Mouse (Mus musculus) limb, embryonic 14.5 days (tissue): ENCODE results near the gene Gm5089. TPM values are rescaled to one million over a fixed set of nuclear protein-coding genes. Genes with fewer than 3 reads are reported as not detected.
A peak's percentile ranks its signal among the peaks of the same experiment; 100 is the strongest.

Experiments
- ATAC-seq: fragments of 200-750 bp; cut with Nextera tagmentation; 2 replicates; pipeline ENCODE4 v1.8.0; 2017; ENCODE audit warnings: low read depth, moderate number of reproducible peaks, moderate TSS enrichment; ENCODE audit not compliant: low FRiP score
- DNase-seq: peaks from one replicate; pipeline ENCODE4 v3.0.0-alpha.2; 2015; ENCODE audit warnings: low spot score
- H3K27ac ChIP-seq: fragments of 300-500 bp; sonication (generic); replicated peaks from 2 replicates; pipeline ENCODE4 v1.5.1; 2014; ENCODE audit warnings: low read depth, mild to moderate bottlenecking, low read length, moderate library complexity, mixed read lengths
- H3K27me3 ChIP-seq: fragments of 300-500 bp; sonication (generic); 2 replicates; pipeline ENCODE4 v1.6.1; 2014; ENCODE audit warnings: low read length, mixed read lengths; ENCODE audit not compliant: control insufficient read depth, insufficient read depth
- H3K36me3 ChIP-seq: fragments of 300-500 bp; sonication (generic); 2 replicates; pipeline ENCODE4 v1.6.1; 2014; ENCODE audit warnings: mild to moderate bottlenecking, low read length, moderate library complexity, mixed read lengths; ENCODE audit not compliant: control insufficient read depth, insufficient read depth
- H3K4me1 ChIP-seq: fragments of 300-500 bp; sonication (generic); 2 replicates; pipeline ENCODE4 v1.6.1; 2014; ENCODE audit warnings: antibody characterized with exemption, low read length, mixed read lengths; ENCODE audit not compliant: control insufficient read depth, insufficient read depth
- H3K4me2 ChIP-seq: fragments of 300-500 bp; sonication (generic); replicated peaks from 2 replicates; pipeline ENCODE4 v1.6.1; 2014; ENCODE audit warnings: low read depth, mild to moderate bottlenecking, low read length, moderate library complexity; ENCODE audit not compliant: severe bottlenecking
- H3K4me3 ChIP-seq: fragments of 300-500 bp; sonication (generic); replicated peaks from 2 replicates; pipeline ENCODE4 v1.5.1; 2014; ENCODE audit warnings: low read length
- H3K9ac ChIP-seq: fragments of 300-500 bp; sonication (generic); 2 replicates; pipeline ENCODE4 v1.6.1; 2014; ENCODE audit warnings: mild to moderate bottlenecking, low read depth, low read length, moderate library complexity; ENCODE audit not compliant: severe bottlenecking
- H3K9me3 ChIP-seq: fragments of 300-500 bp; sonication (generic); 2 replicates; pipeline ENCODE4 v1.6.1; 2016; ENCODE audit warnings: low read length; ENCODE audit not compliant: control insufficient read depth
- POLR2A ChIP-seq: fragments of 200-500 bp; IDR thresholded peaks from 2 replicates; pipeline ENCODE4 v1.8.0; 2012; ENCODE audit warnings: inconsistent platforms, mild to moderate bottlenecking, moderate library complexity, borderline replicate concordance; ENCODE audit not compliant: insufficient read depth, insufficient read length; ENCODE audit errors: extremely low read depth
- WGBS: fragments of 180-500 bp; shearing (Covaris S2); extraction: QIAGEN DNeasy Blood & Tissue Kit; methylation state at CpG from one replicate; pipeline ENCODE4 v1.1.7; 2014; 5-methylcytosine and 5-hydroxymethylcytosine counted together
- polyA plus RNA-seq, 2 experiments: library from polyadenylated mRNA; depleted of rRNA in 1 of 2; stranded (reverse) in 1 of 2; unstranded in 1 of 2; fragments of >200 nt; fragmentation: Nextera tagmentation in 1 of 2; extraction: Ambion mirVana in 1 of 2; gene quantifications; 2 replicates each; pipeline versions ENCODE4 v1.2.1 to v1.2.3; 2012 to 2014

The Gm5089 gene
- polyA plus RNA-seq, 2 experiments, result not detected

DNA sequence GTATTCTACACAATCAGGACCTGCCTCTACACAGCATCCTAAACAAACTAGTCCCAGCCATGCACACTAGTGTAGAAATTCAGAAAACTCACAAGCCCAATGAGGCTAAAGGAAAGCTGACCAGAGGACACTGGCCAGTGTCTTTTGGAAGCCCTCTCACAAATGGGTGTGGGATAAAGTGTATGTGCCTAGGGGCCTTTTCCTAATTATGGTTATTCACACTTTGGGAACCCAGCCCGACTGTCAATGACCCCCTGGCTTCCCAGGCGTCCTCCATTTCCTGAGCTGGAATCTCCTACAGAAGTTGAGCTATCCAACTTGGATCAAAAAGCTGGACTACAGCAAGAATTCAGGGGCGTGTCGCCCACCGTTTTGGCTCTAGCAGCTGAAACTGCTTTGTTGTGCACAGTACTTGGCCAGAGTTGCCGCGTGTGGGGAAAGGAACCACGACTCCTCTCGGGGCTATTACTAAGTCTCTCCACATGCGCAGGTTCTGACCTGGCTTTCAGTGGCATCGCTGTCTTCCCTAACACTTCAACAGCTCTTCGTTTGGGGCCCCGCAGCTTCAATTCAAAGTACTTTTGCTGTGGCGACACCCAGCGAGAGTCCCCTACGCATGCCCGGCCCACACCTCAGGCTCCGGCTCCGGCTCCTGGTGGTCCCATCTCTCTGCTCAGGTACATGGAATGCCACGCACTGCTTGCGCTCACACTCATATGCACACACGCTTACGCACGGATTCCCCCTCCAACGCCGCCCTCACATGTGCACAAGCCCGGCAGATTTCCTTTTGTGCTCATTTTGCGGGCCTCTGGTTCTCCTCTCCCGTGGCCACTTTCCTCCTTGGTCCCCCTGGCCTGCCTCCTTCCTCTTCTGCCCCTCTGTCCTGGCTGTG is 1.1 kb downstream of the Gm5089 start:
- H3K4me3 ChIP-seq, result peak overlapping the region; percentile 35
- no peaks in the 10 kb centered on the region for H3K36me3 ChIP-seq
- H3K4me1 ChIP-seq, result peaks cover 15% of the 10 kb centered on the region
- TF ChIP-seq POLR2A, result no peak
- no peaks in the 10 kb centered on the region for H3K9me3 ChIP-seq
- 6% methylated on average over 29 of the region's 29 CpGs for WGBS
- peak overlapping the region; percentile 62 for H3K4me2 ChIP-seq
- peak overlapping the region; percentile 26; the same call in 1 of the 2 replicates for H3K9ac ChIP-seq
- DNase-seq, result no peak
- H3K27me3 ChIP-seq, result peaks cover 82% of the 10 kb centered on the region
- no peak overlapping the region for H3K27ac ChIP-seq
- no peak; the same call in 1 of the 2 replicates for ATAC-seq

DNA sequence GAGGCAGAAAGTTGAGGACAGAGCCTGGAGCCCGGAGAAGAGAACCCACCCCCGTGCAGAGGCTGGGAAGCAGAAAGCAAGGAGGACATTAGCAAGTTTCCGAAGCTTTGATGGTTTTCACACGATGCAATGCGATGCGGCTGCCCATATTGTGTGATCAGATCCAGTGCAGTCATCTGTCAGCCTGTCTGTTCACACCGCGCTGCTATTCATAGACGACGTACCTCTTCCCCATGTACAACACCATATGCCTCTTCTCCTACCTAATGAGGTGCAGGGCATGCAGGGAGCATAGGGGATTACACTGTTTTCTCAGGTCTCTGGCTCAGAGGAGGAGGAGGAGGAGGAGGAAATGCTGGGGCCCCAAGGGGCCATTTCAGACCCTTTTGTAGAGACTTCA is 14.1 kb downstream of the Gm5089 start:
- WGBS, result 63% methylated on average over 10 of the region's 10 CpGs
- no peak for TF ChIP-seq POLR2A
- H3K27ac ChIP-seq, result no peak overlapping the region
- ATAC-seq (no peak), DNase-seq (no peak)
- no peaks in the 10 kb centered on the region for H3K4me1 ChIP-seq
- H3K4me3 ChIP-seq, result no peak overlapping the region
- H3K4me2 ChIP-seq, result no peak overlapping the region
- no peaks in the 10 kb centered on the region for H3K27me3 ChIP-seq
- H3K9ac ChIP-seq, result no peak overlapping the region
- no peaks in the 10 kb centered on the region for H3K36me3 ChIP-seq
- H3K9me3 ChIP-seq, result no peaks in the 10 kb centered on the region

DNA sequence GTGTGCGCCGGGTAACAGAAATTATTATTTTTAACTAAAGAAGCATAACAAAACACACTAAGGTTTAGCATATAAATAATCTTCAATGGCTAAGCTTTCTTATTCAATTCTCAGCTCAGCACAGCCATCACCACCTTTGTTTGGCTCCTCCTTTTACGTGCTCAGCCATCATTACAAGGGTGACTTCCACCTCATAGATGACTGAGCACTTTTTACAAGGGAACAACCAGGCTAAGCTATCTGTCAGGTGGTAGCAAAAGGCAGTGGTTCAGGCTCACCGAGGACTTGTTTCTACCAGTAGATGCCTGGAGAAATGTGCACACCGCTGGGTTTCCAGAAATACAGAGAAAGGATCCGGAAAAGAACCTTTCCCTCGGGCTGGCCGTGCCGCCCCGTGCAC is 16.9 kb downstream of the Gm5089 start:
- WGBS, result 81% methylated on average over 10 of the region's 10 CpGs
- DNase-seq (no peak), ATAC-seq (no peak)
- H3K4me3 ChIP-seq, result no peak overlapping the region
- H3K27me3 ChIP-seq, result no peaks in the 10 kb centered on the region
- H3K9ac ChIP-seq, result no peak overlapping the region
- H3K36me3 ChIP-seq, result no peaks in the 10 kb centered on the region
- no peaks in the 10 kb centered on the region for H3K9me3 ChIP-seq
- H3K4me2 ChIP-seq, result no peak overlapping the region
- no peak overlapping the region for H3K27ac ChIP-seq
- TF ChIP-seq POLR2A, result no peak
- no peaks in the 10 kb centered on the region for H3K4me1 ChIP-seq

DNA sequence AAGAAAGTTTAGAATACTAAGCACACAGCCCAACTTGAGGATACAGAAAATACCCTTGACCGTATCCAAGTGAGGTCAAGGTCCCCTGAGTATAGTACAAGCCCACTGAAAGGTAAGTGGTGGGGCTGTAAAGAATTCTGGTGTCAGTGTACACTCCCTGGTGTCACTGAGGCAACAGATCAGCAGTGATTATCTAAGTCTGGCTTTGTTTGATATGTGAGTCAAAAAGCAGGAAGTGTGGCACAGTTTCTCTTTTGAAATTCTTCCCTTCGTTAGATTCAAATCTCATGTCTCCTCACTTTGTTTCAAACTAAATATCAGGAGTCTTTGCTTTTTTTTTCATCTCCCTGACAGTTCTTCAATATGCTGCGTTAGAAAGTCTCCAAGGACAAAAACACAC is 18.4 kb downstream of the Gm5089 start:
- no peaks in the 10 kb centered on the region for H3K9me3 ChIP-seq
- 80% methylated on average over 3 of the region's 3 CpGs for WGBS
- H3K4me3 ChIP-seq, result no peak overlapping the region
- DNase-seq, result no peak
- H3K4me1 ChIP-seq, result no peaks in the 10 kb centered on the region
- TF ChIP-seq POLR2A, result no peak
- H3K9ac ChIP-seq, result no peak overlapping the region
- H3K27me3 ChIP-seq, result no peaks in the 10 kb centered on the region
- ATAC-seq, result no peak
- no peaks in the 10 kb centered on the region for H3K36me3 ChIP-seq
- H3K4me2 ChIP-seq, result no peak overlapping the region
- H3K27ac ChIP-seq, result no peak overlapping the region

DNA sequence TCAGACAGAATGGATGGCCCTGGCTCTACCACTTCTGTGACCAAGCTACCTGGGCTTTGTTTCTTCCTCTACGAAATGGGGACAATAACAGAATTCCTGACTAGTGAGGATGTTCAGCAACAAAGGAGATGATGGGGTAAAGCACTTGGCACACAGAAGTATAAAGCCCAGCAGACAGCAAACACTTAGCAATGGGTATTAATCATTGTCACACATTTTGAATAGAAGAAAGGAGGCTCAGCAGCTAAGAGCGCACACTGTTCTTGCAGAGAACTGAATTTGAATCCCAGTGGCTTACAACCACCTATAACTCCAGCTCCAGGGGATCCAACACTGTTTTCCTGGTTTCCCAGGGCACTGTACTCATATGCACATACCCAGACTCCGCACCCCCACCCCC is 23.3 kb downstream of the Gm5089 start:
- Histone ChIP-seq H3K4me1 (no peaks in the 10 kb centered on the region), H3K9me3 (no peaks in the 10 kb centered on the region), H3K27ac (no peak overlapping the region), H3K36me3 (no peaks in the 10 kb centered on the region), H3K27me3 (no peaks in the 10 kb centered on the region), H3K4me2 (no peak overlapping the region), H3K9ac (no peak overlapping the region), H3K4me3 (no peak overlapping the region)
- TF ChIP-seq POLR2A, result no peak
- 88% methylated on average over 3 of the region's 3 CpGs for WGBS
- DNase-seq, result no peak
- no peak for ATAC-seq
